8 mouse cellular contexts compared by ENCODE assay signal in genomic region chr1:181210601-181211402, GRCm38 (mm10). TPM values are rescaled to one million over a fixed set of nuclear protein-coding genes. Genes with fewer than 3 reads are reported as not detected.
DNase-seq lines count a peak whose midpoint lies in the region; ATAC-seq and TF ChIP-seq lines count a peak whose summit lies in the region.

No protein-coding gene starts in this region.

- no peaks in the 10 kb centered on the region for H3K27me3 ChIP-seq in ES-Bruce4 (ENCODE audit: control insufficient read depth, insufficient read depth, low read length, poor library complexity, severe bottlenecking)
- H3K27me3 ChIP-seq in embryonic facial prominence, embryonic 12.5 days: no peaks in the 10 kb centered on the region
- no peaks in the 10 kb centered on the region for H3K27me3 ChIP-seq in heart, embryonic 12.5 days (replicated peaks)
- H3K27me3 ChIP-seq in kidney, embryonic 16.5 days (ENCODE audit: insufficient read depth, low read length): no peaks in the 10 kb centered on the region
- H3K27me3 ChIP-seq in lung, embryonic 15.5 days: no peaks in the 10 kb centered on the region

- no peak for TF ChIP-seq EP300 in ES-Bruce4 (IDR thresholded peaks at IDR 0.05; ENCODE audit: insufficient read depth, low read depth, low read length)

- peak overlapping the region; percentile 66 for H3K4me2 ChIP-seq in embryonic facial prominence, embryonic 12.5 days (replicated peaks)
- H3K4me2 ChIP-seq in heart, embryonic 12.5 days: peak overlapping the region; percentile 92
- peak overlapping the region; percentile 88 for H3K4me2 ChIP-seq in kidney, embryonic 16.5 days (replicated peaks; ENCODE audit: low read depth, low read length)
- H3K4me2 ChIP-seq in lung, embryonic 15.5 days: peak overlapping the region; percentile 87

- peaks cover 9% of the 10 kb centered on the region for H3K36me3 ChIP-seq in ES-Bruce4 (ENCODE audit: control insufficient read depth, insufficient read depth, low read length, poor library complexity, severe bottlenecking)
- H3K36me3 ChIP-seq in embryonic facial prominence, embryonic 12.5 days: peaks cover 7% of the 10 kb centered on the region; the same call in 1 of the 2 replicates
- peaks cover 19% of the 10 kb centered on the region for H3K36me3 ChIP-seq in heart, embryonic 12.5 days
- peaks cover 7% of the 10 kb centered on the region; the same call in 1 of the 2 replicates for H3K36me3 ChIP-seq in kidney, embryonic 16.5 days (ENCODE audit: insufficient read depth, low read length)
- H3K36me3 ChIP-seq in lung, embryonic 15.5 days: peaks cover 18% of the 10 kb centered on the region

- DNase-seq in adrenal gland, postnatal 14 days: peak; percentile 69
- DNase-seq in thymus, postnatal 14 days: peak; percentile 48

- TF ChIP-seq POLR2A in ES-Bruce4 (IDR thresholded peaks at IDR 0.05; ENCODE audit: insufficient read depth, low read length): no peak

- no peak overlapping the region for H3K27ac ChIP-seq in ES-Bruce4 (ENCODE audit: insufficient read depth, low read length)
- peak overlapping the region; percentile 97 for H3K27ac ChIP-seq in embryonic facial prominence, embryonic 12.5 days
- peak overlapping the region; percentile 98 for H3K27ac ChIP-seq in heart, embryonic 12.5 days (ENCODE audit: poor library complexity, severe bottlenecking)
- peak overlapping the region; percentile 93 for H3K27ac ChIP-seq in kidney, embryonic 16.5 days (ENCODE audit: low read length)
- peak overlapping the region; percentile 93 for H3K27ac ChIP-seq in lung, embryonic 15.5 days

- no peaks in the 10 kb centered on the region for H3K9me3 ChIP-seq in ES-Bruce4 (replicated peaks; ENCODE audit: control insufficient read depth, insufficient read depth, low read length, poor library complexity, severe bottlenecking)
- no peaks in the 10 kb centered on the region for H3K9me3 ChIP-seq in embryonic facial prominence, embryonic 12.5 days
- no peaks in the 10 kb centered on the region for H3K9me3 ChIP-seq in heart, embryonic 12.5 days (replicated peaks)
- no peaks in the 10 kb centered on the region for H3K9me3 ChIP-seq in kidney, embryonic 16.5 days (ENCODE audit: low read length)
- H3K9me3 ChIP-seq in lung, embryonic 15.5 days: no peaks in the 10 kb centered on the region

- peak overlapping the region; percentile 91 for H3K4me3 ChIP-seq in ES-Bruce4 (ENCODE audit: low read depth, low read length)
- peak overlapping the region; percentile 99 for H3K4me3 ChIP-seq in embryonic facial prominence, embryonic 12.5 days
- peak overlapping the region; percentile 98 for H3K4me3 ChIP-seq in heart, embryonic 12.5 days
- peak overlapping the region; percentile 100 for H3K4me3 ChIP-seq in kidney, embryonic 16.5 days (ENCODE audit: low read length)
- H3K4me3 ChIP-seq in lung, embryonic 15.5 days: peak overlapping the region; percentile 98

- ATAC-seq in embryonic facial prominence, embryonic 12.5 days (ENCODE audit: insufficient number of reproducible peaks, insufficient read depth, low FRiP score, low TSS enrichment): peak; percentile 23; the same call in 1 of the 2 replicates
- ATAC-seq in heart, embryonic 12.5 days (ENCODE audit: insufficient number of reproducible peaks, low FRiP score): peak; percentile 49
- ATAC-seq in kidney, embryonic 16.5 days (ENCODE audit: low FRiP score, low TSS enrichment): peak; percentile 56
- ATAC-seq in lung, embryonic 15.5 days (ENCODE audit: borderline replicate concordance, extremely low read depth, low FRiP score, low TSS enrichment): peak; percentile 36
- ATAC-seq in neutrophil, adult 5-6 weeks (ENCODE audit: extremely low read depth, insufficient number of reproducible peaks, low FRiP score, poor library complexity, severe bottlenecking): peak; percentile 25; the same call in 1 of the 2 replicates

- peak overlapping the region; percentile 99 for H3K9ac ChIP-seq in ES-Bruce4 (ENCODE audit: low read depth, poor library complexity, severe bottlenecking)
- H3K9ac ChIP-seq in embryonic facial prominence, embryonic 12.5 days: peak overlapping the region; percentile 98
- peak overlapping the region; percentile 98 for H3K9ac ChIP-seq in heart, embryonic 12.5 days
- peak overlapping the region; percentile 97 for H3K9ac ChIP-seq in kidney, embryonic 16.5 days (replicated peaks; ENCODE audit: low read length)
- peak overlapping the region; percentile 93 for H3K9ac ChIP-seq in lung, embryonic 15.5 days

- TF ChIP-seq CTCF in ES-Bruce4 (IDR thresholded peaks at IDR 0.05; ENCODE audit: low read depth, low read length): no peak

- under 1% methylated on average over 56 of the region's 56 CpGs for WGBS in embryonic facial prominence, embryonic 12.5 days
- under 1% methylated on average over 44 of the region's 56 CpGs for WGBS in heart, embryonic 12.5 days
- under 1% methylated on average over 50 of the region's 56 CpGs for WGBS in kidney, embryonic 16.5 days
- WGBS in lung, embryonic 15.5 days: 2% methylated on average over 50 of the region's 56 CpGs

- no peaks in the 10 kb centered on the region for H3K4me1 ChIP-seq in ES-Bruce4 (ENCODE audit: control insufficient read depth, insufficient read depth, low read length)
- peaks cover 15% of the 10 kb centered on the region for H3K4me1 ChIP-seq in embryonic facial prominence, embryonic 12.5 days
- peaks cover 21% of the 10 kb centered on the region for H3K4me1 ChIP-seq in heart, embryonic 12.5 days (replicated peaks)
- peaks cover 19% of the 10 kb centered on the region for H3K4me1 ChIP-seq in kidney, embryonic 16.5 days (ENCODE audit: insufficient read depth, low read length)
- H3K4me1 ChIP-seq in lung, embryonic 15.5 days: peaks cover 21% of the 10 kb centered on the region

RNA-seq across cellular contexts. Expression of gene Wdr26, which starts 1.0 kb away (rescaled TPM):
- polyA plus RNA-seq in ES-Bruce4 (2011; ENCODE audit: insufficient read depth, insufficient read length, low read depth, missing spikeins): 163 and 167 TPM in 2 replicates
- 137 and 139 TPM in 2 replicates for total RNA-seq in adrenal gland, postnatal 14 days (2021)
- polyA plus RNA-seq in embryonic facial prominence, embryonic 12.5 days (2016; fragmentation: Nextera tagmentation; extraction: Ambion mirVana): 38.0 and 42.2 TPM in 2 replicates
- polyA plus RNA-seq in heart, embryonic 12.5 days (2016; fragmentation: Nextera tagmentation; extraction: Ambion mirVana): 35.2 and 37.9 TPM in 2 replicates
- 23.1 and 30.4 TPM in 2 replicates for polyA plus RNA-seq in kidney, embryonic 16.5 days (2015; fragmentation: Nextera tagmentation; extraction: Ambion mirVana)
- polyA plus RNA-seq in lung, embryonic 15.5 days (2015; fragmentation: Nextera tagmentation; extraction: Ambion mirVana): 27.5 and 30.6 TPM in 2 replicates
- total RNA-seq in neutrophil, adult 5-6 weeks (2017): 206 and 210 TPM in 2 replicates
